Mouse (Mus musculus) ES-E14 (cell line): ENCODE data around the gene Traf4.

ENCODE experiments used
- CHD2 ChIP-seq: IDR thresholded peaks from 2 replicates; pipeline ENCODE4 v1.6.1; 2014; ENCODE audit warnings: mild to moderate bottlenecking, low read depth, low read length, inconsistent platforms
- HCFC1 ChIP-seq: IDR thresholded peaks from 2 replicates; pipeline ENCODE4 v1.6.1; 2012; ENCODE audit warnings: low read length, inconsistent platforms, borderline replicate concordance; ENCODE audit not compliant: insufficient read depth
- MAFK ChIP-seq: IDR thresholded peaks from 2 replicates; pipeline ENCODE4 v1.6.1; 2014; ENCODE audit warnings: mild to moderate bottlenecking, low read depth, low read length, inconsistent platforms; ENCODE audit not compliant: insufficient read depth
- ZC3H11A ChIP-seq: IDR thresholded peaks from 2 replicates; pipeline ENCODE4 v1.6.1; 2012; ENCODE audit warnings: low read depth, mild to moderate bottlenecking, inconsistent platforms, low read length, borderline replicate concordance
- ZNF384 ChIP-seq: IDR thresholded peaks from 2 replicates; pipeline ENCODE4 v1.6.1; 2012; ENCODE audit warnings: low read depth, low read length, inconsistent platforms

- TF ChIP-seq ZNF384 (no peak), CHD2 (no peak), MAFK (no peak), ZC3H11A (no peak), HCFC1 (no peak)
Measured at GRCm38 (mm10) chr11:78168541-78169468, 3.4 kb upstream of the Traf4 start.
